Mouse (Mus musculus) neural tube, embryonic 15.5 days (tissue): Measurements from ENCODE around the gene Mrpl58. TPM values are rescaled to one million over a fixed set of nuclear protein-coding genes. Genes with fewer than 3 reads are reported as not detected.
"Not testable (repeated sequence)": the region's sequence is repeated elsewhere in the genome, so short reads cannot be mapped to it uniquely, and the experiment has no call there.

Experiments used
- ATAC-seq: fragments of 200-750 bp; cut with Nextera tagmentation; 2 replicates; pipeline ENCODE4 v1.8.0; 2017; ENCODE audit warnings: mild to moderate bottlenecking, moderate TSS enrichment, moderate library complexity; ENCODE audit not compliant: low FRiP score
- H3K27ac ChIP-seq: fragments of 300-500 bp; sonication (generic); replicated peaks from 2 replicates; pipeline ENCODE4 v1.5.1; 2015; ENCODE audit warnings: mild to moderate bottlenecking, inconsistent platforms
- H3K27me3 ChIP-seq: fragments of 300-500 bp; sonication (generic); replicated peaks from 2 replicates; pipeline ENCODE4 v1.6.1; 2015; ENCODE audit warnings: inconsistent platforms
- H3K36me3 ChIP-seq: fragments of 300-500 bp; sonication (generic); 2 replicates; pipeline ENCODE4 v1.6.1; 2015; ENCODE audit warnings: inconsistent platforms
- H3K4me1 ChIP-seq: fragments of 300-500 bp; sonication (generic); 2 replicates; pipeline ENCODE4 v1.6.1; 2015; ENCODE audit warnings: inconsistent platforms
- H3K4me2 ChIP-seq: fragments of 300-500 bp; sonication (generic); 2 replicates; pipeline ENCODE4 v1.6.1; 2015; ENCODE audit warnings: inconsistent platforms, mild to moderate bottlenecking, moderate library complexity
- H3K4me3 ChIP-seq: fragments of 300-500 bp; sonication (generic); replicated peaks from 2 replicates; pipeline ENCODE4 v1.5.1; 2015; ENCODE audit warnings: mild to moderate bottlenecking, inconsistent platforms
- H3K9ac ChIP-seq: fragments of 300-500 bp; sonication (generic); replicated peaks from 2 replicates; pipeline ENCODE4 v1.6.1; 2015; ENCODE audit warnings: mild to moderate bottlenecking, inconsistent platforms
- H3K9me3 ChIP-seq: fragments of 300-500 bp; sonication (generic); replicated peaks from 2 replicates; pipeline ENCODE4 v1.6.1; 2016; ENCODE audit warnings: inconsistent platforms
- WGBS: fragments of 180-500 bp; shearing (Covaris S2); methylation state at CpG from one replicate; pipeline ENCODE4 v1.1.7; 2015; ENCODE audit warnings: mixed read lengths; 5-methylcytosine and 5-hydroxymethylcytosine counted together
- polyA plus RNA-seq: library from polyadenylated mRNA; unstranded; fragments of >200 nt; fragmentation: Nextera tagmentation; extraction: Ambion mirVana; gene quantifications from 2 replicates; pipeline ENCODE4 v1.2.1, GENCODE M21; 2015

The Mrpl58 gene
- polyA plus RNA-seq, 1 experiment from 2014 or later, result 175 TPM

DNA sequence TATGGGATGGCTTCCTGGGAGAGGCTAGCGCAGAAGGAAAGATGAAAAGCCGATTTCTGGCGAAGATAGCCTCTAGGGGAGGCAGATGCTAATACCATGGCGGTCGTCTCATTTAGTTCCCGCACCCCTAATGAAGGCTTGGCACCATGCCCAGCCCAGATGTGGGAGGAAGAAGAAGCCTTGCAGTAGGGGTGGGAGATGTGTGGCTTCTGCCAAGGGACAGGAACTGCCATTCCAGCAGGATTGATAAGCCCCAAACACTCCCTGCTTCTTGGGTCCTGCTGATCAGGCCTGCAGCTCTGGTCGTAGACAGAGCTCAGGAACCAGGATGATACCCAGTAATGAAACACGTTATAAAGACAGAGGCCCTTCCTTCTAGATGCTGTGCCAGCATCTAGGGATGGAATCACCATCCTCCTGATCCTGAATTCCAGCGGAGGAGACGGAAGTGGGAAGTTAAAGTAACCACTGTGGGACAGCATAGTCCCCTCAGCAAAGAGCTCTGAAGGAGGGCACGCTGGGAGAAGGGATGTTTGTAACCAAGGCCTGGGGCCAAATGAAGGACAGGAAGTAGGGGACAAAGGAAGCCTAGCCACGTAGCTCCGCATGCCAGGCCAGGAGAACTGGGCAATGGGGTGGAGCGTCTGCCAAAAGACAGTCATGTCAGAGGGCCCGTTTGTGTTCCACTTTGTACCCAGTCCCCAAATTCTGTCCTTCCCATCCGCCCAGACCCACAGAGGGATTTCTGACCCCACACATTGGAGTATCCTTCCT, 19.7 kb upstream of the Mrpl58 start:
- H3K27me3 ChIP-seq, result no peaks in the 10 kb centered on the region
- peak overlapping the region; percentile 90 for H3K9ac ChIP-seq
- H3K27ac ChIP-seq, result peak overlapping the region; percentile 95
- 34% methylated on average over 16 of the region's 16 CpGs for WGBS
- no peaks in the 10 kb centered on the region for H3K36me3 ChIP-seq
- no peak for ATAC-seq
- H3K4me1 ChIP-seq, result peaks cover 49% of the 10 kb centered on the region
- H3K4me2 ChIP-seq, result peak overlapping the region; percentile 88
- peak overlapping the region; percentile 72 for H3K4me3 ChIP-seq
- no peaks in the 10 kb centered on the region for H3K9me3 ChIP-seq

DNA sequence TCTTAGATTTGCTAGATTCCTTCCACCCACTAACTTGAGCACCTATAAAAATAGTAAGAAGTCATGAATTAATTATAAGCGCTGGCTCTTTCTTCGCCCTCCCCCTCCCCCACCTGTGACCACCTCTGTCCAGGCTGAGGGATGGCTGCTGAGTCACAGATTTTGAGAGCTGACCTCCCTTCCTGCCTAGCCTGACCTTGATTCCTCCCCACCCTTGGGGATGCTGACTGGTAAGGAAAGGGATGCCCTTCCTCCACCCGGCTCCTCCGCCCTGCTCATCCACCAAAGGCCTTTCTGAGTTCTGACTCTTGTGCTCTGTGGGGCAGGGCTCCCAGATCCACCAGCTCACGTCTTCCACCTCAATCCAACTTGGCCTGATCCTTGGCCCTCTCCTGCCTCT, 19.0 kb upstream of the Mrpl58 start:
- no peak for ATAC-seq
- Histone ChIP-seq H3K9me3 (no peaks in the 10 kb centered on the region), H3K9ac (peak overlapping the region; percentile 23; the same call in 1 of the 2 replicates), H3K4me3 (no peak overlapping the region), H3K4me2 (peak overlapping the region; percentile 88), H3K27ac (peak overlapping the region; percentile 95; the same call in 1 of the 2 replicates), H3K36me3 (no peaks in the 10 kb centered on the region), H3K4me1 (peaks cover 49% of the 10 kb centered on the region), H3K27me3 (no peaks in the 10 kb centered on the region)
- 74% methylated on average over 5 of the region's 5 CpGs for WGBS

DNA sequence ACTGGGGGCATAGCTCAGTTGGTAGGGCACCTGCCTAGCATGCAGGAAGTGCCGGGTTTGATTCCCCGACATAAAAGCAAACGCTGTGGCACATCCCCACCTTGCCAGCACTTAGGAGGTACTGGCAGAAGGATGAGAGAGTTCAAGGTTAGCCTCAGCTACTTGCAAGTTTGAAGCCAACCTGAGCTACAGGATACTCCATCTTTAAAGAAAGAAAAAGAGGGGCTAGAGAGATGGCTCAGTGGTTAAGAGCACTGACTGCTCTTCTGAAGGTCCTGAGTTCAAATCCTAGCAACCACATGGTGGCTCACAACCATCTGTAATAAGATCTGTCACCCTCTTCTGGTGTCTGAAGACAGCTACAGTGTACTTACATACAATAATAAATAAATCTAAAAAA, 16.7 kb upstream of the Mrpl58 start:
- 89% methylated on average over 3 of the region's 3 CpGs for WGBS
- Histone ChIP-seq H3K4me1 (peaks cover 44% of the 10 kb centered on the region), H3K36me3 (peaks cover 18% of the 10 kb centered on the region)
- not testable (repeated sequence) for H3K9me3 ChIP-seq, H3K4me3 ChIP-seq, ATAC-seq, H3K4me2 ChIP-seq, H3K27ac ChIP-seq, H3K27me3 ChIP-seq, H3K9ac ChIP-seq

DNA sequence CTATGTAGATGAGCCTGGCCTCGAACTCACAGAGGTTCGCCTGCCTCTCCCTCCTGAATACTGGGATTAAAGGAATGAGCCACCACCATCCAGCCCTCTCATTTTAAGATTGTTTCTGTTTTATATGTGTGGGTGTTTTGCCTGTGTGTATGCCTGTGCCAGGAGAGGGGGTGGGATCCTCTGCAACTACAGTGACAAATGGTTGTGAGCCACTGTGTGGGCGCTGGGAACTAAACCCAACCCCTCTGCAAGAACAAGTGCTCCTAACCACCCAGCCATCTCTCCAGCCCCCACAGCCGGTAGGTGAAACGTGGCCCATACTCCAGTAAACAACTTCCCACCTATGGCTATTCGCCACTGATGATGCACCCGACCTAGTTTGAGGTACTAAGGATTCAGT, 12.2 kb upstream of the Mrpl58 start:
- Histone ChIP-seq H3K4me2 (no peak overlapping the region), H3K27me3 (no peaks in the 10 kb centered on the region), H3K36me3 (peaks cover 61% of the 10 kb centered on the region), H3K27ac (no peak overlapping the region), H3K4me3 (no peak overlapping the region), H3K9me3 (no peaks in the 10 kb centered on the region), H3K4me1 (peaks cover 9% of the 10 kb centered on the region), H3K9ac (no peak overlapping the region)
- ATAC-seq, result no peak
- 92% methylated on average over 7 of the region's 7 CpGs for WGBS

DNA sequence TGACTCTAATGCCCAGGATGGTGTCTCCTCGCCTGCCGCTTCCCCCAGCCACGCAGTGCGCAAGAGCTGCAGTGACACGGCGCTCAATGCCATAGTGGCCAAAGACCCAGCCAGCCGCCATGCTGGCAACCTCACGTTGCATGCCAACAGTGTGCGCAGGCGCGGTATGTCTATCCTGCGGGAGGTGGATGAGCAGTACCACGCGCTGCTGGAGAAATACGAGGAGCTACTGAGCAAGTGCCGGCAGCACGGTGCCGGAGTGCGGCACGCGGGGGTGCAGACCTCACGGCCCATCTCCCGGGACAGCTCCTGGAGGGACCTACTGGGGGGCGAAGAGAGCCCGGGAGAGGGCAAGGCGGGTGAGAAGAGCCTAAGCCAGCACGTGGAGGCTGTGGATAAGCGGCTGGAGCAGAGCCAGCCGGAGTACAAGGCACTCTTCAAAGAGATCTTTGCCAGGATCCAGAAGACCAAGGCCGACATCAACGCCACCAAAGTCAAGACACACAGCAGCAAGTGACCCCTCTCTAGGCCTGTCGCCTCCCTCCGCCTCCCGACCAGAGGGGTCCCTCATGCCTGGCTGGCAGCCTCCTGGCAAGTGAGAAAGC, 9.7 kb upstream of the Mrpl58 start:
- Histone ChIP-seq H3K36me3 (peaks cover 62% of the 10 kb centered on the region), H3K27me3 (no peaks in the 10 kb centered on the region), H3K27ac (no peak overlapping the region), H3K4me2 (peak overlapping the region; percentile 13; the same call in 1 of the 2 replicates), H3K9ac (no peak overlapping the region), H3K4me3 (no peak overlapping the region), H3K4me1 (no peaks in the 10 kb centered on the region), H3K9me3 (no peaks in the 10 kb centered on the region)
- ATAC-seq, result no peak
- 68% methylated on average over 34 of the region's 34 CpGs for WGBS

DNA sequence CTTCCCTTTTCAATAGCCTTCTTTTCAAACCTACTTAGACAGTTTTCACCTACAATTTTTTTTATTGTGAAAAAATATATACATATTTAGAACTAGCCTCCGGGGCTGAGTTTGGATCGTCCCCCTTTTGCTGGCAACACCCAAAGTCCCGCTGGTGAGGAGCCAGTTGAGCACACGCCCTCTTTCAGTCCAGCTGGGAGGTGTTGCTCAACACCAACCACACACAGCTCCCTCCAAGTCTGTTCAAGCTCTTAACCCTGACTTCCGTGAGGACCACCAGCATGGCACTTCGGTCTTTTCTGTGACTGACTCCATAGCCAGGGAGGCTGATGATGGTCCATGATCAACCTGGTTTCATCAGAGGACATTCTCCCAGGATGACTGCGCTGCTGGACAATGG, 5.5 kb upstream of the Mrpl58 start:
- no peak overlapping the region for H3K9ac ChIP-seq
- H3K27me3 ChIP-seq, result no peaks in the 10 kb centered on the region
- ATAC-seq, result no peak
- H3K4me3 ChIP-seq, result no peak overlapping the region
- H3K27ac ChIP-seq, result no peak overlapping the region
- WGBS, result 87% methylated on average over 7 of the region's 7 CpGs
- H3K9me3 ChIP-seq, result no peaks in the 10 kb centered on the region
- H3K4me2 ChIP-seq, result no peak overlapping the region
- peaks cover 17% of the 10 kb centered on the region; the same call in 1 of the 2 replicates for H3K4me1 ChIP-seq
- peaks cover 33% of the 10 kb centered on the region for H3K36me3 ChIP-seq

DNA sequence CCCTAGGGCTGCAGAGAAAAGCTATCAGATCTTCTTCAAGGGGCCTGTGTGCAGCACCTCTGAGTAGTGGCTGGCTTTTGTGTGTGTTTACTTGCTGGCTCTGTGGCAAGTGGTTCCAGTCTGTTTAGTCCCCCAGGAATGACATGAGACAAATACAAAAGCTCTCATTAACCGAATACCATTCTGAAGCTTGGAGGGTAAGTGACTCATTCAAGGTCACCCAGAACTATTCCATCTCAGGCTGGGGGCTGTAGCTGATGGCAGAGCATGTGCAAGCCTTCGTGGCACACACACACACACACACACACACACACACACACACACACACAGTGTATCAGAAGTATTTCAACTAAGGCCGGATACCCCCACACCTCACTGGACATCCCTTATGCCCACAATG, 3.4 kb upstream of the Mrpl58 start:
- H3K36me3 ChIP-seq, result peaks cover 14% of the 10 kb centered on the region
- WGBS, result 74% methylated on average over 3 of the region's 3 CpGs
- no peaks in the 10 kb centered on the region for H3K27me3 ChIP-seq
- no peak overlapping the region for H3K4me2 ChIP-seq
- peaks cover 30% of the 10 kb centered on the region for H3K4me1 ChIP-seq
- no peak overlapping the region for H3K4me3 ChIP-seq
- no peaks in the 10 kb centered on the region for H3K9me3 ChIP-seq
- no peak for ATAC-seq
- no peak overlapping the region for H3K27ac ChIP-seq
- H3K9ac ChIP-seq, result no peak overlapping the region

DNA sequence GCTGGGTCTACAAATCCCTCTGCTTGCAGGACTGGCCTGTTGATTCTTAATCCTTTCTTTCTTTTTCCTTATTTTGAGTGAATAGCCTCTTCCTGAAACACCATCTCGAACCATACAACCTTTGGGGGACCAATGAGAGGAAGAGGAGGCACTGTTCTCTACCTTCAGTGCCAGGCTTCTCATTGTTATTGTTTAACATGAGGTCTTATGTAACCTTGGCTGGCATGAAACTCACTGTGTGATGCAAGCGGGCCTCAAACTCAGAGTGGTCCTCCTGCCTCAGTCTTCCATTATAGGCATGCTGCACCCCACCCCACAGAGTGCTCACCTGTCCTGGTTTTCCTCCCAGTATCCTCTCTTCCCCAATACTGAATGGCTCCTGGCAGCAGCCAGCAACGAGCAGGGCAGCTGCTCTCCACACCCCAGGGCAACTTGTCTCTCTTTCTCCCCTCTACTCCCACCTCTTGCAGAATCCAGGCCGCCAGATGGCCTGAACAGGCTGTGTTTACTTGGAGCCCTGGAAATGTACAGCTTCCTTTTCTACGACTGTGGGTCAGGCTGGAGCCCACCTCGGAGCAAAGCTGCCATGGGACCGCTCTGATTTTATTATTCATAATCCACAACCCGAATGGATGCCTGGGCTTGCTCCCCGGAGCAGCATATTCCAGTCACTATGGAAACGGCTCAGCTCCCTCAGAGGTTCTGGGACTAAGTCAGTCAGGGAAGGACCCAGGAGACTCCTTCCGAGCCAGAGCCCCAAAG, 2.7 kb upstream of the Mrpl58 start:
- peak overlapping the region; percentile 27 for H3K4me2 ChIP-seq
- no peak overlapping the region for H3K9ac ChIP-seq
- 32% methylated on average over 11 of the region's 11 CpGs for WGBS
- ATAC-seq, result no peak
- H3K4me3 ChIP-seq, result no peak overlapping the region
- H3K27me3 ChIP-seq, result no peaks in the 10 kb centered on the region
- peaks cover 7% of the 10 kb centered on the region for H3K36me3 ChIP-seq
- H3K4me1 ChIP-seq, result peaks cover 37% of the 10 kb centered on the region
- H3K27ac ChIP-seq, result peak overlapping the region; percentile 64
- H3K9me3 ChIP-seq, result no peaks in the 10 kb centered on the region

DNA sequence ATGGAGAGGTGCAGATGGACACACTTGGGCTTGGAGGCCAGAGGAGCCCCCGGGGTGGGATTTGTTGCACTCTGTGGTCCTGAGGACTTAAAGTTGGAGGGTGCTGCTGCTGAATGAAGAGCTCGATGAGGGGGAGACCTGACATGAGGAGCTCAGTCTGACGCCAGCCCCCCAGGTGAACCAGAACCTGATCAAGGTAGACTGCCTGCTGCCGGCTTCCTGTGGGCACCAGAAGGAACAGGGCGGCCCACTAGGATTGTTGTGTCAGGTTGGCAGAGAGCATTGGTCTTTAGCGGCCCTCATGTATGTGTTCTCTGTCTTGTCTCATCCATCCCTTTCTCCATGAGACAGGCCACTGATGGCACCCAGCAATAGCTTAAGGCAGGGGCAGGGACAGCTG, 2.2 kb downstream of the Mrpl58 start:
- no peak overlapping the region for H3K27ac ChIP-seq
- no peak overlapping the region for H3K4me3 ChIP-seq
- no peaks in the 10 kb centered on the region for H3K9me3 ChIP-seq
- peaks cover 23% of the 10 kb centered on the region for H3K36me3 ChIP-seq
- H3K4me1 ChIP-seq, result peaks cover 37% of the 10 kb centered on the region
- 96% methylated on average over 6 of the region's 6 CpGs for whole genome bisulfite sequencing
- H3K27me3 ChIP-seq, result no peaks in the 10 kb centered on the region
- no peak overlapping the region for H3K9ac ChIP-seq
- no peak for ATAC-seq
- H3K4me2 ChIP-seq, result no peak overlapping the region

DNA sequence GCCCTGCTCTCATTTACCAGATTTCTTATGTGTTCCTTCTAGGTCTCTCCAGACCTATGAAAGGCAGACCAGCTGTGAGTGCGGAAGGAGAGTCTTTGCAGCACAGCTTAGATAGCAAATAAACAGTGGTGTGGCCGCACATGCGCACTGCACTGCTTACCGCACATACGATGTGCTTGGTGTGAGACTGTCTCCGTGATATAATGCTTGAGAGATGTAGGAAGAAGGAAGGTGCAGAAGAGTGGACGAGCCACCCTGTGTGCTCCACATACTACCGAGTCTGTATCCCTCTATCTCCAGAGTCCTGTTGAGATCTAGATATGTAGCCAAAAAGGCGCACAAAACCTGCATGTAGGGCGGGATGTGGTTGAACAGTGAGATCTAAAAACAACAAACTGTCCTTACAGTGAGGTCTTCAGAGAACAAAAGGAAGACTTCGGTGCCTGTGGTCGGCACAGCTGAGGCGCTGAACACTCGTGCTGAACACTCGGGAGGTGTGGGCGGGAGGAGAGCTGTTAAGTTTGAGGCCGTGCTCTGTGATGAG, 3.4 kb downstream of the Mrpl58 start:
- Histone ChIP-seq H3K9ac (no peak overlapping the region), H3K4me2 (no peak overlapping the region), H3K4me3 (no peak overlapping the region), H3K27me3 (no peaks in the 10 kb centered on the region), H3K4me1 (peaks cover 41% of the 10 kb centered on the region), H3K27ac (no peak overlapping the region), H3K36me3 (peaks cover 29% of the 10 kb centered on the region), H3K9me3 (no peaks in the 10 kb centered on the region)
- ATAC-seq, result no peak
- 94% methylated on average over 17 of the region's 17 CpGs for WGBS

DNA sequence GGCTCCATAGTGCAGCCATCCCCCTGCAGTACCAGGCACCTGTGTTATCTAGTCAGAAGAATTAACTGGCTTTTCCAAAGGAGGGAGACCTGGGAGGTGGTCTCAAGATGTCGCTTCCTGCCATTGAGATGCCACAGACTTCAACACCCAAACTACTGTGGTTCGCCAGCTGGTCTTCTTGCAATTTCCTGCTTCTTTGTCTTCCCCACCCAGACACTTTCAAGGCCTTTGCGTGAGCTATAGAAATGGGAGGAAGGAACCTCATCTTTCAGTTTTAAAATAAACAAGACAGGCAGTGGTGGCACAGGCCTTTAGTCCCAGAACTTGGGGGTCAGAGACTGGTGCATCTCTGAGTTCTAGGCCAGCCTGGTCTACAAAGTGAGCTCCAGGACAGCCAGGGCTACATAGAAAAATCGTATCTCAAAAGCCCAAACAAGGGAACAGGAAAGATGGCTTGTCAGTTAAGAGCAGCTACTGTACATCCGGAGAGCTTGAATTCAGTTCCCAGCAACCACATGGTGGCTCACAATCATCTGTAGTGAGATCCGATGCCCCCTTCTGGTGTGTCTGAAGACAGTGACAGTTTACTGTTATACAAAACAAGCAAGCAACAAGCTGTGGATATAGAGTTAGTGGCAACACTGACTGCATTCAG, 4.8 kb downstream of the Mrpl58 start:
- Histone ChIP-seq H3K4me2 (no peak overlapping the region), H3K4me1 (peaks cover 47% of the 10 kb centered on the region), H3K36me3 (peaks cover 29% of the 10 kb centered on the region), H3K4me3 (no peak overlapping the region), H3K9me3 (no peaks in the 10 kb centered on the region), H3K9ac (no peak overlapping the region), H3K27ac (no peak overlapping the region; the same call in 1 of the 2 replicates), H3K27me3 (no peaks in the 10 kb centered on the region)
- WGBS, result 77% methylated on average over 6 of the region's 6 CpGs
- no peak for ATAC-seq
